Mouse (Mus musculus) erythroblast, embryonic 14.5 days (primary cell): ENCODE results near the gene Prep.

Experiments used
- GATA1 ChIP-seq: IDR thresholded peaks from 2 replicates; pipeline ENCODE4 v1.6.1; 2012; ENCODE audit warnings: low read length, inconsistent platforms, mixed read lengths
- TAL1 ChIP-seq: IDR thresholded peaks from 3 replicates; pipeline ENCODE4 v1.6.1; 2012; ENCODE audit warnings: low read length, inconsistent platforms, mixed read lengths

DNA sequence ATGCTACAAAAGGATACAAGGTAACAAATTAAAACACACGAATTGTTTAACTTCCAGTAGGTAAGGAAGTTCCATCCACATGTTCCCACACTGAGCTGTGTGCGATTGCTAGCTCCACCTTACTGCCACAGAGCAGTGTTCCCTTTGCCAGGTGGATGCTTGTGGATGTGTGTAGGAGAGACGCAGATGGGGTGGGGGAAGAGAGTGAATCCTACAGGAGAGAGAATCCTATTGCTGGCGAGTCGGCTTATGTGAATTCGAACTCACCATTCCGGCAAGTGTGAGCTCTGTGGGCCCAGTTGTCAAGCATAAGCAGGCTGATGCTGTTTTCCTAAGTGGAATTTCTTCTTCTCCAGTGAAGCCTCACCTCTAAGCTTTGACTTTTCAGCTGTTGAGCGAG, 42.0 kb downstream of the Prep start:
- TF ChIP-seq GATA1 (no peak), TAL1 (no peak)
